Mouse (Mus musculus) midbrain, embryonic 15.5 days (tissue): ENCODE measurements around the gene Rab8b. TPM values are rescaled to one million over a fixed set of nuclear protein-coding genes. Genes with fewer than 3 reads are reported as not detected.
"Not testable (repeated sequence)": the region's sequence is repeated elsewhere in the genome, so short reads cannot be mapped to it uniquely, and the experiment has no call there.

Experiments
- ATAC-seq: fragments of 200-750 bp; cut with Nextera tagmentation; replicated peaks from 2 replicates; pipeline ENCODE4 v1.8.0; 2017; ENCODE audit warnings: moderate TSS enrichment
- H3K27ac ChIP-seq: fragments of 300-500 bp; sonication (generic); 2 replicates; pipeline ENCODE4 v1.5.1; 2015; ENCODE audit warnings: mild to moderate bottlenecking, inconsistent platforms
- H3K27me3 ChIP-seq: fragments of 300-500 bp; sonication (generic); replicated peaks from 2 replicates; pipeline ENCODE4 v1.6.1; 2015; ENCODE audit warnings: inconsistent platforms
- H3K36me3 ChIP-seq: fragments of 300-500 bp; sonication (generic); replicated peaks from 2 replicates; pipeline ENCODE4 v1.6.1; 2015; ENCODE audit warnings: inconsistent platforms
- H3K4me1 ChIP-seq: fragments of 300-500 bp; sonication (generic); 2 replicates; pipeline ENCODE4 v1.6.1; 2015; ENCODE audit warnings: inconsistent platforms
- H3K4me2 ChIP-seq: fragments of 300-500 bp; sonication (generic); 2 replicates; pipeline ENCODE4 v1.6.1; 2015; ENCODE audit warnings: inconsistent platforms, mild to moderate bottlenecking, moderate library complexity
- H3K4me3 ChIP-seq: fragments of 300-500 bp; sonication (generic); 2 replicates; pipeline ENCODE4 v1.5.1; 2015; ENCODE audit warnings: mild to moderate bottlenecking, inconsistent platforms
- H3K9ac ChIP-seq: fragments of 300-500 bp; sonication (generic); 2 replicates; pipeline ENCODE4 v1.6.1; 2015; ENCODE audit warnings: mild to moderate bottlenecking, inconsistent platforms
- H3K9me3 ChIP-seq: fragments of 300-500 bp; sonication (generic); 2 replicates; pipeline ENCODE4 v1.6.1; 2016; ENCODE audit warnings: inconsistent platforms
- WGBS: fragments of 180-500 bp; shearing (Covaris S2); methylation state at CpG from one replicate; pipeline ENCODE4 v1.1.7; 2015; ENCODE audit warnings: mixed read lengths; 5-methylcytosine and 5-hydroxymethylcytosine counted together
- polyA plus RNA-seq: library from polyadenylated mRNA; unstranded; fragments of >200 nt; fragmentation: Nextera tagmentation; extraction: Ambion mirVana; gene quantifications from 2 replicates; pipeline ENCODE4 v1.2.1, GENCODE M21; 2015

Rab8b gene
- polyA plus RNA-seq, 1 experiment from 2014 or later: 28.5 TPM

GRCm38 (mm10) chr9:66915869-66916785 is 3.4 kb downstream of the Rab8b start:
- ATAC-seq: no peak
- 86% methylated on average over 9 of the region's 9 CpGs for WGBS
- no peaks in the 10 kb centered on the region for H3K27me3 ChIP-seq
- no peak overlapping the region for H3K27ac ChIP-seq
- no peak overlapping the region for H3K9ac ChIP-seq
- H3K9me3 ChIP-seq: no peaks in the 10 kb centered on the region
- no peak overlapping the region for H3K4me3 ChIP-seq
- peaks cover 33% of the 10 kb centered on the region for H3K4me1 ChIP-seq
- H3K36me3 ChIP-seq: no peaks in the 10 kb centered on the region
- no peak overlapping the region for H3K4me2 ChIP-seq

- no peak for ATAC-seq
- Histone ChIP-seq H3K27ac (no peak overlapping the region), H3K4me1 (peaks cover 30% of the 10 kb centered on the region)
Measured at GRCm38 (mm10) chr9:66915401-66915800, 4.1 kb downstream of the Rab8b start.

GRCm38 (mm10) chr9:66914540-66914939 is 4.9 kb downstream of the Rab8b start:
- peaks cover 30% of the 10 kb centered on the region for H3K4me1 ChIP-seq
- H3K4me2 ChIP-seq: no peak overlapping the region
- H3K9ac ChIP-seq: no peak overlapping the region
- H3K9me3 ChIP-seq: no peaks in the 10 kb centered on the region
- no peak overlapping the region for H3K4me3 ChIP-seq
- 98% methylated on average over 3 of the region's 3 CpGs for WGBS
- no peak for ATAC-seq
- H3K27ac ChIP-seq: no peak overlapping the region
- H3K36me3 ChIP-seq: no peaks in the 10 kb centered on the region
- H3K27me3 ChIP-seq: no peaks in the 10 kb centered on the region

More at GRCm38 (mm10) chr9:66915401-66915800, 4.1 kb downstream of the Rab8b start:
- Histone ChIP-seq H3K36me3 (no peaks in the 10 kb centered on the region), H3K9me3 (no peaks in the 10 kb centered on the region), H3K4me2 (no peak overlapping the region), H3K9ac (no peak overlapping the region), H3K27me3 (no peaks in the 10 kb centered on the region), H3K4me3 (no peak overlapping the region)
- WGBS: 90% methylated on average over 5 of the region's 5 CpGs

- H3K27me3 ChIP-seq, H3K4me3 ChIP-seq, ATAC-seq, H3K27ac ChIP-seq, H3K36me3 ChIP-seq, H3K9me3 ChIP-seq, H3K9ac ChIP-seq, H3K4me2 ChIP-seq: not testable (repeated sequence)
- WGBS: 99% methylated on average over 5 of the region's 5 CpGs
- peaks cover 25% of the 10 kb centered on the region for H3K4me1 ChIP-seq
Measured at GRCm38 (mm10) chr9:66913254-66913934, 6.1 kb downstream of the Rab8b start.

GRCm38 (mm10) chr9:66912304-66912703 is 7.2 kb downstream of the Rab8b start:
- Histone ChIP-seq H3K4me1 (peaks cover 16% of the 10 kb centered on the region), H3K9ac (no peak overlapping the region), H3K27ac (no peak overlapping the region; the same call in 1 of the 2 replicates), H3K36me3 (no peaks in the 10 kb centered on the region), H3K4me3 (no peak overlapping the region), H3K4me2 (no peak overlapping the region), H3K27me3 (no peaks in the 10 kb centered on the region), H3K9me3 (no peaks in the 10 kb centered on the region)
- ATAC-seq: no peak

GRCm38 (mm10) chr9:66910677-66911076 is 8.8 kb downstream of the Rab8b start:
- Histone ChIP-seq H3K4me1 (peaks cover 11% of the 10 kb centered on the region), H3K27ac (no peak overlapping the region), H3K36me3 (no peaks in the 10 kb centered on the region), H3K4me3 (no peak overlapping the region), H3K9ac (no peak overlapping the region), H3K27me3 (no peaks in the 10 kb centered on the region), H3K4me2 (no peak overlapping the region), H3K9me3 (no peaks in the 10 kb centered on the region)
- ATAC-seq: no peak
- whole genome bisulfite sequencing: 88% methylated on average over 5 of the region's 5 CpGs

- Histone ChIP-seq H3K4me3 (no peak overlapping the region), H3K27ac (no peak overlapping the region), H3K36me3 (no peaks in the 10 kb centered on the region), H3K9ac (no peak overlapping the region), H3K9me3 (no peaks in the 10 kb centered on the region), H3K4me2 (no peak overlapping the region), H3K27me3 (no peaks in the 10 kb centered on the region), H3K4me1 (peaks cover 11% of the 10 kb centered on the region)
- 86% methylated on average over 7 of the region's 7 CpGs for WGBS
- ATAC-seq: no peak
Measured at GRCm38 (mm10) chr9:66909922-66910321, 9.6 kb downstream of the Rab8b start.

- WGBS: 81% methylated on average over 5 of the region's 5 CpGs
- Histone ChIP-seq H3K9me3 (no peaks in the 10 kb centered on the region), H3K27me3 (no peaks in the 10 kb centered on the region), H3K27ac (no peak overlapping the region), H3K9ac (no peak overlapping the region), H3K4me3 (no peak overlapping the region), H3K36me3 (no peaks in the 10 kb centered on the region), H3K4me2 (no peak overlapping the region), H3K4me1 (peaks cover 10% of the 10 kb centered on the region)
- ATAC-seq: no peak
Measured at GRCm38 (mm10) chr9:66907746-66908397, 11.6 kb downstream of the Rab8b start.

- 91% methylated on average over 8 of the region's 8 CpGs for WGBS
Measured at GRCm38 (mm10) chr9:66907126-66907525, 12.4 kb downstream of the Rab8b start.

GRCm38 (mm10) chr9:66905990-66906389 is 13.5 kb downstream of the Rab8b start:
- Histone ChIP-seq H3K9ac (no peak overlapping the region), H3K4me1 (peaks cover 6% of the 10 kb centered on the region), H3K27me3 (no peaks in the 10 kb centered on the region), H3K27ac (no peak overlapping the region), H3K36me3 (no peaks in the 10 kb centered on the region), H3K4me2 (no peak overlapping the region), H3K9me3 (no peaks in the 10 kb centered on the region), H3K4me3 (no peak overlapping the region)
- ATAC-seq: no peak
- whole genome bisulfite sequencing: 76% methylated on average over 9 of the region's 9 CpGs

More at GRCm38 (mm10) chr9:66907126-66907525, 12.4 kb downstream of the Rab8b start:
- H3K4me3 ChIP-seq: no peak overlapping the region
- no peak for ATAC-seq
- no peak overlapping the region for H3K9ac ChIP-seq
- H3K36me3 ChIP-seq: no peaks in the 10 kb centered on the region
- H3K4me2 ChIP-seq: no peak overlapping the region
- peaks cover 8% of the 10 kb centered on the region for H3K4me1 ChIP-seq
- H3K27me3 ChIP-seq: no peaks in the 10 kb centered on the region
- no peak overlapping the region for H3K27ac ChIP-seq
- H3K9me3 ChIP-seq: no peaks in the 10 kb centered on the region

GRCm38 (mm10) chr9:66899526-66899925 is 20.0 kb downstream of the Rab8b start:
- ATAC-seq: no peak
- Histone ChIP-seq H3K4me1 (no peaks in the 10 kb centered on the region), H3K27ac (no peak overlapping the region), H3K9me3 (no peaks in the 10 kb centered on the region), H3K36me3 (no peaks in the 10 kb centered on the region), H3K27me3 (no peaks in the 10 kb centered on the region), H3K4me2 (no peak overlapping the region), H3K9ac (no peak overlapping the region), H3K4me3 (no peak overlapping the region)
- WGBS: 62% methylated on average over 4 of the region's 4 CpGs

GRCm38 (mm10) chr9:66899072-66899471 is 20.4 kb downstream of the Rab8b start:
- H3K4me2 ChIP-seq: no peak overlapping the region
- H3K36me3 ChIP-seq: no peaks in the 10 kb centered on the region
- H3K27me3 ChIP-seq: no peaks in the 10 kb centered on the region
- WGBS: 84% methylated on average over 2 of the region's 2 CpGs
- no peak overlapping the region for H3K27ac ChIP-seq
- H3K9me3 ChIP-seq: no peaks in the 10 kb centered on the region
- no peak overlapping the region for H3K4me3 ChIP-seq
- ATAC-seq: no peak
- H3K4me1 ChIP-seq: no peaks in the 10 kb centered on the region
- no peak overlapping the region for H3K9ac ChIP-seq
